Mouse (Mus musculus) cerebellum, postnatal 36 days (tissue): ENCODE measurements at regions not wholly inside any gene's neighbourhood (a gene's known extent, or its start where the extent isn't known, plus 50 kb on each side); places are given as distances from the start of the nearest gene placed in this dataset.

ENCODE experiments used
- DNase-seq, 2 experiments: peaks; one replicate each; pipeline ENCODE4 v3.0.0; 2021 to 2022; ENCODE audit warnings: mixed read lengths in 2 of 2

GRCm38 (mm10) chr12:45384864-45385263 is 310.4 kb upstream of the Stxbp6 start:
- DNase-seq: no peak
